Mouse (Mus musculus) telencephalon, adult 2 months (tissue): ENCODE measurements at regions not wholly inside any gene's neighbourhood (a gene's known extent, or its start where the extent isn't known, plus 50 kb on each side); places are given as distances from the start of the nearest gene placed in this dataset.

ENCODE experiments used
- DNase-seq: peaks from one replicate; pipeline ENCODE4 v3.0.0-alpha.2; 2011; ENCODE audit warnings: low read depth, low spot score

DNA sequence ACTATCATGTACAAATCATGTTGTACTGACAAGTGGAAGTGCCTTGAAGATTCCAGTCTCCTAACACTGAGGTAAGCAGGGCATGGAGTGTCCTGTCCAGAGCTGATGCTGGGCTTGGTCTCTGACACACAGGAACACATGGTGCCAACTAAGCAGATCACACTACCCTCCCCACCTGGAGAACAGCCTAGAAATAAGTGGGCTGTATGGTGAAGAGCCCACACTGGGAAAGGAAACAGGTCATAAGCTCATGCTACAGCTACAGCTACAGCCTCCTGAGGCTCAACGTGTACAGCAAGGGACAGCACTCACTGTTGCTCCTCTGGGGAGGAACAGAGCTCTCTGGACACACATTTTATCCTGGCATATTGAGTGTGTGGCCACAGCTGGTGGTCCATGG, 89.8 kb upstream of the Atp1a1 start:
- no peak for DNase-seq

DNA sequence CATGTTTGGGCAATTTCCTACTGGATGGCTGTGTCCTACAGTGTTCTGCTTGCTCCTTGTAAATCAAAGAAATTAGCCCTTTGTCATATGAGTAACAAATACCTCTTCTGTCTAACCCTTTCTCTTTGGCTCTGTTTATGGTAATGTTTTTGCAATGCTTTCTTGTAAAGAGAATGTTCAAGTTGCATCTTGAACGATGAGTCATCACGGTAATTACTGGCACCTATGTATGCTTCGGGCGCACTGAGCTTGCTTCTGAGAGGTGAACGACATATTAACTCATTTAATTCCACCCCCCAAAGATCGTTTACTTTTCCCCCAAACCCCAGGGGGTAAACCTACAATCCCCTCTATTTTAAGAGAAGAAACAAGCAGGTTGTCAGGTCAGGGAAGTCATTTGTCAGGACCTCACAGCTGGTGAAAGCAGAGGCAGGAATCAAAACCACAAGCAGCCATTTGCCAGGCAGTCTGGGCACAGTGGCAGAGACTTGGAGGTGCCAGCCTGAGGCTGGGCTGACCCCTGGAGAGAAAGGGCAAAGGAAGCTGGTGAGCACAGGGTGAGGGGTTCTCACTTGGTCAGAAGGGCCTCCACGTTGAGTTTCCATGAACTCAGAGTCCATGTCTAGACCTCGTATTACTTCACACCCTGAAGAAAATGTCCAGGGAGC, 87.6 kb upstream of the Atp1a1 start:
- no peak for DNase-seq

- DNase-seq = no peak
Measured at GRCm38 (mm10) chr3:101690779-101691178, 86.3 kb upstream of the Atp1a1 start.

DNA sequence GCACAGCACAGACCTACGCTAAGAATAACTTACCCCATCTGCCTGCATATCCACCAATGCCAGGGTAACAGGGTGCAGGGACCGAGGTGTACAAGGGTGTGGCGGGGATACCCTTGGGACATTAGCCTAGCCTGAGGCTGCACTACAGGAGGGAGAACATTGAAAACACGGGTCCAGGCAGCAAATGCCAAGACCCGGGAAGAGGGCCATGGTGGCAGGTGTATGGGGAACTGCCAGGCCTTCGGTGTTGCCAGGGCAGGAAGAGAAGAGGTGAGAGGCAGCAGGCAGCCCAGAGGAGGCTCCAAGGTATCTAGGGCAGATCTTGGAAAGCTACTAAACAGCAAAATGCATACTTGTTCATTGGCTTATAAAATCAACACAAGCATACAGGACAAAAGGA, 85.7 kb upstream of the Atp1a1 start:
- no peak for DNase-seq

- DNase-seq = no peak
Measured at GRCm38 (mm10) chr3:101685203-101685602, 80.7 kb upstream of the Atp1a1 start.

GRCm38 (mm10) chr3:101672943-101673342, 68.5 kb upstream of the Atp1a1 start:
- no peak for DNase-seq

GRCm38 (mm10) chr3:101670561-101671001, 66.1 kb upstream of the Atp1a1 start:
- DNase-seq = no peak

DNA sequence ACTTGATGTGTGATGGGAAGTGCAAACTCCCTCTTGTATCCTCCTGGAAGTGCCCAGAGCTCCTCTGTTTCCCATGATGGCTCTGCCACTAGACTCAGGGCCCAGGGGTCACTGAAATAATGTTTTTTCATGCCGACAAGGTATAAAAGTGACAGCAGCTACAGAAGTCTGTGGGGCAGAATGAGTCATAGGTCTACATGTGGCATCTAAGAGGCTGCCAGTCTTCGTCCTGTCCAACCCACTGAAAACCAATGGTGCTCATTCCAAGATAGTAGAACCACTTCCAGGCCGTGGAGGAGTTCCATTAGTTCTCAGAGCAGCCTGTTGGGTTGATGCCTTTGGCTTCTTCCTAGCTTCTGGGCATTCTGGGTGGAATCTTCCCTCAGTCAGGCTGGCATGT, 65.3 kb upstream of the Atp1a1 start:
- no peak for DNase-seq

DNA sequence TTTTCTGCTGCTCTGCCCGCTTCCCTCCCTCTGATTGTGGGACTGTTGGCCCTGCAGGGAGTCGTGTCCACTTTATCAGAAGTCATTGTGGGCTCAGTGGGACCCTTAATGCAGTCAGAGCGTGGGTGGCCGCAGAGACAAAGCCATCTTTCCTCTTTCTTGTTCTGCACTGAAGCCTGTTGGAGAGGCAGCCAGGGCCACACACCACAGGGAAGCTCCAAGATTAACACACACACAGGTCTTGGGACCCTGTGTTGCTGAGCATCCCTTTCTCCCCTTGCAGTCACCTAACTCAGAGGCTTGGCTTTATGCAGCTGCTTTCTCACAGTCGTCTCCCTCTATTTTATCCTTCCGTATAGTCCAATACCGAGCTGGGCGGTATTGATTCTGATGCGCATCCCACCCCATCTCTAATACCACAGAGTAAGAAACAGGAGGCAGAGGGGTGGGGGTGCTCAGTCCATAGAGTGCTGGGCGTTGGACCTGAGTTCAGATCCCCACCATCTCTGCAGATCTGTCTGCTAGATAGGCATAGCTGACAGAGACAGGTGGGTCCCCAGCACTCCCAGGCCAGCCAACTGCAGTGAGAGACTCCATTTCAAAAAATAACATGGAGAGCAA, 63.4 kb upstream of the Atp1a1 start:
- DNase-seq = no peak

- DNase-seq = no peak
Measured at GRCm38 (mm10) chr3:101667186-101667585, 62.7 kb upstream of the Atp1a1 start.

- DNase-seq = no peak
Measured at GRCm38 (mm10) chr3:101666583-101666982, 62.1 kb upstream of the Atp1a1 start.

DNA sequence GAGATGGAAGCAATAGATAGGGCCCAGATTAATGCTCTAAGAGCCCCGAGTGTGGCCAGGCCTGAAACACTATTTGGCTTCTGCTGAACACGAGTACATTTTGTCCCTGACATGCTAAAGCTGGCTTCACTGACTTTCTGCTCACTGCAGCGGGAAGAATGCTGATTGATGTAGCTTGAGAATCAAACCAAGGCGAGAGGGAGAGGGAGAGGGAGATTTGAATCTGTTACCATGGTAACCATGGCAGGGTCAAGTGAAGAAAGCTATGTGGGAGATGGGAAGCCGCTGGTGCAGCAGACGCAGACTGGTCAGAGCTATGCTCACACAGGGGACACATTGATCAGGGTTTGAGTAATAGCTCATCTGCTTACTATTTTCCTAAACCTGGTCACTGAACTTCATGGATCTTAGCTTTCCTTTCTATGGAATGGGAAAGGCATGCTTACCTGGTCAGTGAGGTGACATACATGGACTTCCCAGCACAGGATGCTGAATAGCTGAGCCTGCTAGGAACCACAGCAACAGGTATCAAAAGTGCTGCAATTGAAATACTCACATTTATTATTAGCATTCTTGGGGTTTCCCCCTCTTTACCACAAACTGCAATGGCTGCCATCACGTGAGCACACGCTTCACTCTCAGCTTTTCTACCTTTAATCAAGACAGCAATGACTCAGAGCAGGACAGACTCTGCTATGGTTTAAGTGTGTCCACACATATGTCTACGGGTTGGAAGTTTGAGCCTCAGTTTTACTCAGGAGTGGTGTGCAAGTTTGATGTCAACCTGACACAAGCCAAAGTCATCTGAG, 56.9 kb upstream of the Atp1a1 start:
- DNase-seq = peak; percentile 53

DNA sequence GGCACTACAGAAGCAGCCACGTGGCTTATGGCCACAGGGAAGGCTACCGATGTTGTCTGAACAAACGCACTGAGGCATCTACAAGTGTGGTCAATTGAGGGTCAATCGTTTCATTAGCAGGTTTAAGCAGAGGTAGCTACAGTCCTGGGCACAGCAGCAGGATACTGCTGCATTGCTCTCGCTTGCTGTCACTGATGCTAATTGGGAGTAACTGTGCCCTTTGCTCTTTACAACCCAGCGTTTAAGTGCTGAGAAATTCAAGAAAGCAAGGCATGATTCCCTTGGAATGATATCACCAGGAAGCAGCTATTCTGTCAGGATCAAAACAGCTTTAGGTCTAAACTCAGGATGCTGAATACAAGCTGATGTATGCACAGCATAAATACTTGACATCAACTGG, 56.2 kb upstream of the Atp1a1 start:
- no peak for DNase-seq

GRCm38 (mm10) chr3:101660176-101660575, 55.7 kb upstream of the Atp1a1 start:
- DNase-seq = peak; percentile 62

DNA sequence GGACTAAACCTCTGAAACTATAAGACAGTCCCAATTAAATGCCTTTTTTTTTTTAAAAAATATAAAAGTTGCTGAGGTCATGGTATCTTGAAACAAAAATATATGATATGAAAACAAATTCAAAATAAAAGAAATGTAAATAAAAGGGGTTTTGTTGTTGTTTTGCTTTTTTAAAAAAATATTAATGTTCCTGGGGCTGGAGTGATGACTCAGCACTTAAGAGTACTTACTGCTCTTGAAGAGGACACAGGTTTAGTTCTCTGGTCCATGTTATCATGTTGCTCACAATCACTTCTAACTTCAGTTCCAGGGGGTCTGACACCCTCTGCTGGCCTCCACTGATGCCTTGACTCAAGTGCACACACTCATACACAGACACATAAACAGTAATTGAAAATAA, 53.5 kb upstream of the Atp1a1 start:
- DNase-seq = no peak

GRCm38 (mm10) chr3:101654720-101655119, 50.2 kb upstream of the Atp1a1 start:
- no peak for DNase-seq
